Mouse (Mus musculus): ENCODE measurements around the gene Col8a2.

The Col8a2 gene

GRCm38 (mm10) chr4:126301584-126302309, 15.2 kb downstream of the Col8a2 start:
- no peak for DNase-seq (ENCODE audit: low spot score in 2 of 2)

GRCm38 (mm10) chr4:126303877-126304276, 17.3 kb downstream of the Col8a2 start:
- no peak for DNase-seq (ENCODE audit: low spot score in 2 of 2)

- DNase-seq (ENCODE audit: low spot score in 2 of 2) = no peak
These were observed 18.8 kb downstream of the Col8a2 start for GRCm38 (mm10) chr4:126305428-126305827.

- no peak for DNase-seq (ENCODE audit: low spot score in 2 of 2)
These were observed 19.5 kb downstream of the Col8a2 start for GRCm38 (mm10) chr4:126306058-126306457.

GRCm38 (mm10) chr4:126306827-126307226, 20.2 kb downstream of the Col8a2 start:
- no peak for DNase-seq (ENCODE audit: low spot score in 2 of 2)

GRCm38 (mm10) chr4:126309211-126309921, 22.8 kb downstream of the Col8a2 start:
- DNase-seq (ENCODE audit: low spot score in 2 of 2) = no peak

GRCm38 (mm10) chr4:126309922-126310309, 23.3 kb downstream of the Col8a2 start:
- peak; percentile 58 to 76 for DNase-seq (ENCODE audit: low spot score in 2 of 2)

- no peak for DNase-seq (ENCODE audit: low spot score in 2 of 2)
These were observed 23.8 kb downstream of the Col8a2 start for GRCm38 (mm10) chr4:126310344-126310743.

GRCm38 (mm10) chr4:126311566-126312200, 25.1 kb downstream of the Col8a2 start:
- no peak for DNase-seq (ENCODE audit: low spot score in 2 of 2)

- DNase-seq (ENCODE audit: low spot score in 2 of 2) = no peak
These were observed 26.6 kb downstream of the Col8a2 start for GRCm38 (mm10) chr4:126313202-126313601.

GRCm38 (mm10) chr4:126314393-126314792, 27.8 kb downstream of the Col8a2 start:
- DNase-seq (ENCODE audit: low spot score in 2 of 2) = no peak

GRCm38 (mm10) chr4:126315931-126316330, 29.3 kb downstream of the Col8a2 start:
- DNase-seq (ENCODE audit: low spot score in 2 of 2) = no peak

GRCm38 (mm10) chr4:126316443-126317040, 29.9 kb downstream of the Col8a2 start:
- no peak for DNase-seq (ENCODE audit: low spot score in 2 of 2)

GRCm38 (mm10) chr4:126319806-126320205, 33.2 kb downstream of the Col8a2 start:
- DNase-seq (ENCODE audit: low spot score in 2 of 2) = no peak

GRCm38 (mm10) chr4:126321111-126321853, 34.7 kb downstream of the Col8a2 start, which contains the start of gene Adprhl2:
Adprhl2 (minus strand) TSS chr4:126321703.
- peak; percentile 97 to 100 for DNase-seq (ENCODE audit: low spot score in 2 of 2)

GRCm38 (mm10) chr4:126321854-126322511, 35.4 kb downstream of the Col8a2 start:
- no peak for DNase-seq (ENCODE audit: low spot score in 2 of 2)

GRCm38 (mm10) chr4:126322646-126323045, 36.1 kb downstream of the Col8a2 start:
- no peak for DNase-seq (ENCODE audit: low spot score in 2 of 2)

- no peak for DNase-seq (ENCODE audit: low spot score in 2 of 2)
These were observed 38.3 kb downstream of the Col8a2 start for GRCm38 (mm10) chr4:126324861-126325260.

GRCm38 (mm10) chr4:126325281-126325861, 38.8 kb downstream of the Col8a2 start, which contains the start of gene Tekt2:
Tekt2 (minus strand) TSS chr4:126325688.
- no peak for DNase-seq (ENCODE audit: low spot score in 2 of 2)

GRCm38 (mm10) chr4:126326036-126326435, 39.4 kb downstream of the Col8a2 start:
- no peak for DNase-seq (ENCODE audit: low spot score in 2 of 2)

Measured in spleen, postnatal 14 days (tissue).